ENCODE assay signal across 8 mouse cellular contexts in the genomic region with DNA sequence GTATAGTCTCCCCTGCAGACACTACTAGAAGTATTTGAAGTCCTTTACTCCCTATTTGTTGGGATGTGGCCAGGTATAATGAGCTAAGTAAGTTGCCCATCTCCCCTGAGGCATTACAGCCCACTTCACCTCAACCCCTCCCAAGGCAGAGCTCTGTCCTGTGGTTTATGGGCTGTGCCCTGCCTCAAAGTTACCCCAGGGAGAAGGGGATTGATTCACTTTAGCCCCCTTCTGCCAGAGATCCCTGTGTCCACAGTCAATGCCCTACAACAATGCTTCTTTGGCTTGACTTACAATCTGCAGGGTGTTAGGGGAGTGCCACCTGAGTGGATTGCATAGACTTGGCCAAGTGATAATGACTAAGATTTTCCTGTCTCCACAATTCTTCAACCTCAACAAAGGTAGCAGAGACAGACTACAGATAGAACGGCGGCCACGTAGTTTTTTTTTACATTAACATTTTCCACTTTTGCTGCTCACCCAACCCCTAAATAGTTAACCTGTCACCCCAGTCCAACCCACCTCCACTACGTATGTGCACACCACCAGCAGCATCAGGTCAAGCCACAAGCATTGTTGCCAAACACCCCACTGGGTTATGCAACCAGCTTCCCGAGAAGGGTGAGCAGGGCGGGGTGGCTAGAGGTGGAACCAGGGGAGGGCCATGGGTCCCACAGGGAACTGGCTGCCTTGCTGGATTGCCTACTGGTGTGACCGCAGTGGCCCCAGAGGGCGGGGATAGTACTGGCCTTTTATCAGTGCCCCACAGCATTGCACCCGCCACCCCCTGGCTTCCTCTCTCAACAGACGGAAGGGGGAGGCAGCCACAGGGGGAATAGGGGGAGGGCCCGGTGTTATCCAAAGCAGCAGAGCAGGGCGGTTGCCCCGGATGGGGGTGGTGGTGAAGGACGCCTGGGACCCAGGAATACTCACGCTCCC. TPM values are rescaled to one million over a fixed set of nuclear protein-coding genes. Genes with fewer than 3 reads are reported as not detected.
DNase-seq lines count a peak whose midpoint lies in the region; ATAC-seq and TF ChIP-seq lines count a peak whose summit lies in the region.

Nfe2 (minus strand) TSS at position 614 of the 939 bp plus-strand sequence.

- H3K9me3 ChIP-seq in embryonic facial prominence, embryonic 15.5 days (replicated peaks) = no peaks in the 10 kb centered on the region
- no peaks in the 10 kb centered on the region for H3K9me3 ChIP-seq in limb, embryonic 13.5 days
- H3K9me3 ChIP-seq in midbrain, embryonic 15.5 days = no peaks in the 10 kb centered on the region
- no peaks in the 10 kb centered on the region for H3K9me3 ChIP-seq in forebrain, embryonic 12.5 days

- TF ChIP-seq CTCF in thymus, adult 2 months (IDR thresholded peaks at IDR 0.05; ENCODE audit: borderline replicate concordance, control insufficient read depth, extremely low read depth, insufficient read depth, low read length, poor library complexity) = no peak

- ATAC-seq in embryonic facial prominence, embryonic 15.5 days (ENCODE audit: insufficient number of reproducible peaks, low FRiP score, low TSS enrichment, low read depth) = peak; percentile 73
- ATAC-seq in hematopoietic stem cell, adult 5-6 weeks (replicated peaks in 1 of 2; ENCODE audit: insufficient read depth in 1 of 2, low FRiP score in 2 of 2, low TSS enrichment in 1 of 2, low read depth in 1 of 2, poor library complexity in 2 of 2, severe bottlenecking in 2 of 2) = peak; percentile 89 to 91
- ATAC-seq in limb, embryonic 13.5 days (ENCODE audit: low FRiP score, low read depth) = 0 out of 2 replicates have a peak, but pooled peaks have one; percentile 54
- no peak for ATAC-seq in midbrain, embryonic 15.5 days (replicated peaks)
- no peak; the same call in 1 of the 2 replicates for ATAC-seq in forebrain, embryonic 12.5 days (ENCODE audit: low FRiP score)

- TF ChIP-seq POLR2A in thymus, adult 2 months (IDR thresholded peaks at IDR 0.05; ENCODE audit: control insufficient read depth, extremely low read depth, insufficient read depth, low read length, poor library complexity) = no peak

- WGBS in embryonic facial prominence, embryonic 15.5 days = 15% methylated on average over 15 of the region's 15 CpGs
- WGBS in limb, embryonic 13.5 days = 13% methylated on average over 15 of the region's 15 CpGs
- 15% methylated on average over 15 of the region's 15 CpGs for WGBS in midbrain, embryonic 15.5 days
- WGBS in thymus, adult 2 months = 3% methylated on average over 15 of the region's 15 CpGs
- 15% methylated on average over 15 of the region's 15 CpGs for WGBS in forebrain, embryonic 12.5 days

- no peak within 1 kb of the TSS for H3K9ac ChIP-seq in embryonic facial prominence, embryonic 15.5 days
- H3K9ac ChIP-seq in limb, embryonic 13.5 days = peak within 1 kb of the TSS; percentile 25; the same call in 1 of the 2 replicates
- H3K9ac ChIP-seq in midbrain, embryonic 15.5 days = no peak within 1 kb of the TSS
- no peak within 1 kb of the TSS for H3K9ac ChIP-seq in forebrain, embryonic 12.5 days

- peaks cover 23% of the 10 kb centered on the region for H3K4me1 ChIP-seq in embryonic facial prominence, embryonic 15.5 days
- peaks cover 28% of the 10 kb centered on the region for H3K4me1 ChIP-seq in limb, embryonic 13.5 days
- peaks cover 6% of the 10 kb centered on the region for H3K4me1 ChIP-seq in midbrain, embryonic 15.5 days
- H3K4me1 ChIP-seq in thymus, adult 2 months (replicated peaks; ENCODE audit: control insufficient read depth, insufficient read depth, low read length) = peaks cover 22% of the 10 kb centered on the region
- H3K4me1 ChIP-seq in forebrain, embryonic 12.5 days = peaks cover 14% of the 10 kb centered on the region

- H3K27me3 ChIP-seq in embryonic facial prominence, embryonic 15.5 days = peaks cover 2% of the 10 kb centered on the region; the same call in 1 of the 2 replicates
- H3K27me3 ChIP-seq in limb, embryonic 13.5 days = 0 out of 2 replicates have a peak, but pooled peaks cover 9% of the 10 kb centered on the region
- H3K27me3 ChIP-seq in midbrain, embryonic 15.5 days (replicated peaks) = 0 out of 2 replicates have a peak, but pooled peaks cover 5% of the 10 kb centered on the region
- no peaks in the 10 kb centered on the region for H3K27me3 ChIP-seq in thymus, adult 2 months (ENCODE audit: control insufficient read depth, insufficient read depth, low read length)
- H3K27me3 ChIP-seq in forebrain, embryonic 12.5 days = peaks cover 29% of the 10 kb centered on the region

- DNase-seq in 3134 (ENCODE audit: extremely low read depth, insufficient read length, low spot score) = peak; percentile 46
- DNase-seq in R1 (ENCODE audit: low read depth, low spot score) = peak; percentile 40
- peak; percentile 75 for DNase-seq in thymus, adult 2 months

- H3K4me3 ChIP-seq in embryonic facial prominence, embryonic 15.5 days (replicated peaks) = no peak within 1 kb of the TSS
- no peak within 1 kb of the TSS for H3K4me3 ChIP-seq in limb, embryonic 13.5 days
- no peak within 1 kb of the TSS for H3K4me3 ChIP-seq in midbrain, embryonic 15.5 days
- peak within 1 kb of the TSS; percentile 17 for H3K4me3 ChIP-seq in thymus, adult 2 months (ENCODE audit: control insufficient read depth, insufficient read depth, low read length)
- H3K4me3 ChIP-seq in forebrain, embryonic 12.5 days (replicated peaks) = no peak within 1 kb of the TSS

- peak within 1 kb of the TSS; percentile 39 for H3K4me2 ChIP-seq in embryonic facial prominence, embryonic 15.5 days (replicated peaks)
- H3K4me2 ChIP-seq in limb, embryonic 13.5 days (replicated peaks) = peak within 1 kb of the TSS; percentile 47
- peak within 1 kb of the TSS; percentile 2; the same call in 1 of the 2 replicates for H3K4me2 ChIP-seq in midbrain, embryonic 15.5 days
- H3K4me2 ChIP-seq in forebrain, embryonic 12.5 days = no peak within 1 kb of the TSS

- no peaks in the 10 kb centered on the region for H3K36me3 ChIP-seq in embryonic facial prominence, embryonic 15.5 days
- no peaks in the 10 kb centered on the region for H3K36me3 ChIP-seq in limb, embryonic 13.5 days
- H3K36me3 ChIP-seq in midbrain, embryonic 15.5 days (replicated peaks) = no peaks in the 10 kb centered on the region
- H3K36me3 ChIP-seq in thymus, adult 2 months (ENCODE audit: control insufficient read depth, insufficient read depth, low read length) = no peaks in the 10 kb centered on the region
- no peaks in the 10 kb centered on the region for H3K36me3 ChIP-seq in forebrain, embryonic 12.5 days (replicated peaks)

- no peak within 1 kb of the TSS for H3K27ac ChIP-seq in embryonic facial prominence, embryonic 15.5 days (replicated peaks)
- H3K27ac ChIP-seq in limb, embryonic 13.5 days = no peak within 1 kb of the TSS
- no peak within 1 kb of the TSS for H3K27ac ChIP-seq in midbrain, embryonic 15.5 days
- H3K27ac ChIP-seq in thymus, adult 2 months (ENCODE audit: control insufficient read depth, insufficient read depth, low read length) = no peak within 1 kb of the TSS
- H3K27ac ChIP-seq in forebrain, embryonic 12.5 days = no peak within 1 kb of the TSS

RNA-seq across cellular contexts. Expression of gene Nfe2, which starts in this region (rescaled TPM):
- polyA plus RNA-seq in embryonic facial prominence, embryonic 15.5 days (2015; fragmentation: Nextera tagmentation; extraction: Ambion mirVana) = 2.0 and 2.3 TPM in 2 replicates
- 198 and 245 TPM in 2 replicates for total RNA-seq in hematopoietic stem cell, adult 5-6 weeks (2017)
- 2.8 and 3.8 TPM in 2 replicates for polyA plus RNA-seq in limb, embryonic 13.5 days (2015; fragmentation: Nextera tagmentation; extraction: Ambion mirVana)
- polyA plus RNA-seq in midbrain, embryonic 15.5 days (2015; fragmentation: Nextera tagmentation; extraction: Ambion mirVana) = 0.63 and 0.92 TPM in 2 replicates
- 4.9 and 7.3 TPM in 2 replicates for polyA plus RNA-seq in thymus, adult 2 months (2012; rRNA removed)
- polyA plus RNA-seq in forebrain, embryonic 12.5 days (2016; fragmentation: Nextera tagmentation; extraction: Ambion mirVana) = 2.1 and 3.4 TPM in 2 replicates

Comparison
In these comparisons a context has a peak if more than half of its experiments do, and no peak if none do; other contexts are left out.
1. ATAC-seq: peak in embryonic facial prominence, embryonic 15.5 days (single experiment), hematopoietic stem cell, adult 5-6 weeks (2 of 2) and limb, embryonic 13.5 days (single experiment); none in midbrain, embryonic 15.5 days (single experiment) and forebrain, embryonic 12.5 days (single experiment).
2. Peak in every context shown above with its lines, with median percentiles within 50 percentile points of each other: DNase-seq.